Mouse (Mus musculus) heart, postnatal 0 days (tissue): Measurements from ENCODE around the gene Slc16a10. TPM values are rescaled to one million over a fixed set of nuclear protein-coding genes. Genes with fewer than 3 reads are reported as not detected.
A peak's percentile ranks its signal among the peaks of the same experiment; 100 is the strongest.

Experiments
- ATAC-seq: fragments of 200-750 bp; cut with Nextera tagmentation; 2 replicates; pipeline ENCODE4 v1.8.0; 2017; ENCODE audit warnings: low read depth, moderate number of reproducible peaks, moderate library complexity; ENCODE audit not compliant: insufficient read depth
- DNase-seq: peaks from one replicate; pipeline ENCODE4 v3.0.0-alpha.2; 2016; ENCODE audit warnings: low spot score
- H3K27ac ChIP-seq: fragments of 300-500 bp; sonication (generic); 2 replicates; pipeline ENCODE4 v1.5.1; 2014; ENCODE audit warnings: low read depth, mild to moderate bottlenecking
- H3K27me3 ChIP-seq: fragments of 300-500 bp; sonication (generic); 2 replicates; pipeline ENCODE4 v1.6.1; 2014; ENCODE audit warnings: low read length, mixed read lengths; ENCODE audit not compliant: control insufficient read depth, insufficient read depth
- H3K36me3 ChIP-seq: fragments of 300-500 bp; sonication (generic); replicated peaks from 2 replicates; pipeline ENCODE4 v1.6.1; 2014; ENCODE audit warnings: low read length, mixed read lengths; ENCODE audit not compliant: control insufficient read depth, insufficient read depth
- H3K4me1 ChIP-seq: fragments of 300-500 bp; sonication (generic); 2 replicates; pipeline ENCODE4 v1.6.1; 2014; ENCODE audit warnings: antibody characterized with exemption; ENCODE audit not compliant: control insufficient read depth, insufficient read depth
- H3K4me2 ChIP-seq: fragments of 300-500 bp; sonication (generic); 2 replicates; pipeline ENCODE4 v1.6.1; 2014; ENCODE audit warnings: low read depth, mild to moderate bottlenecking, low read length, moderate library complexity
- H3K4me3 ChIP-seq: fragments of 300-500 bp; sonication (generic); 2 replicates; pipeline ENCODE4 v1.5.1; 2014; ENCODE audit warnings: low read depth, low read length
- H3K9ac ChIP-seq: fragments of 300-500 bp; sonication (generic); replicated peaks from 2 replicates; pipeline ENCODE4 v1.6.1; 2014; ENCODE audit warnings: low read depth, low read length, mixed read lengths
- H3K9me3 ChIP-seq: fragments of 300-500 bp; sonication (generic); replicated peaks from 2 replicates; pipeline ENCODE4 v1.6.1; 2016; ENCODE audit warnings: low read length; ENCODE audit not compliant: control insufficient read depth
- CTCF ChIP-seq: IDR thresholded peaks from 2 replicates; pipeline ENCODE4 v1.5.1; 2016; ENCODE audit warnings: antibody characterized with exemption, control low read depth, low read depth
- EP300 ChIP-seq: IDR thresholded peaks from 2 replicates; pipeline ENCODE4 v1.6.1; 2016; ENCODE audit warnings: antibody characterized with exemption, low read depth
- WGBS: fragments of 180-500 bp; shearing (Covaris S2); extraction: QIAGEN DNeasy Blood & Tissue Kit; methylation state at CpG from one replicate; pipeline ENCODE4 v1.1.7; 2014; 5-methylcytosine and 5-hydroxymethylcytosine counted together
- polyA plus RNA-seq: library from polyadenylated mRNA; unstranded; fragments of >200 nt; fragmentation: Nextera tagmentation; extraction: Ambion mirVana; gene quantifications from 2 replicates; pipeline ENCODE4 v1.2.1, GENCODE M21; 2015
- total RNA-seq: library from RNA; depleted of rRNA; stranded (reverse); fragments of >200 nt; gene quantifications from 2 replicates; pipeline ENCODE4 v1.2.3, GENCODE M21; 2014; ENCODE audit warnings: low replicate concordance

The Slc16a10 gene
- total and polyA plus RNA-seq, 2 experiments from 2014 or later = 11.6 to 15.6 TPM

DNA sequence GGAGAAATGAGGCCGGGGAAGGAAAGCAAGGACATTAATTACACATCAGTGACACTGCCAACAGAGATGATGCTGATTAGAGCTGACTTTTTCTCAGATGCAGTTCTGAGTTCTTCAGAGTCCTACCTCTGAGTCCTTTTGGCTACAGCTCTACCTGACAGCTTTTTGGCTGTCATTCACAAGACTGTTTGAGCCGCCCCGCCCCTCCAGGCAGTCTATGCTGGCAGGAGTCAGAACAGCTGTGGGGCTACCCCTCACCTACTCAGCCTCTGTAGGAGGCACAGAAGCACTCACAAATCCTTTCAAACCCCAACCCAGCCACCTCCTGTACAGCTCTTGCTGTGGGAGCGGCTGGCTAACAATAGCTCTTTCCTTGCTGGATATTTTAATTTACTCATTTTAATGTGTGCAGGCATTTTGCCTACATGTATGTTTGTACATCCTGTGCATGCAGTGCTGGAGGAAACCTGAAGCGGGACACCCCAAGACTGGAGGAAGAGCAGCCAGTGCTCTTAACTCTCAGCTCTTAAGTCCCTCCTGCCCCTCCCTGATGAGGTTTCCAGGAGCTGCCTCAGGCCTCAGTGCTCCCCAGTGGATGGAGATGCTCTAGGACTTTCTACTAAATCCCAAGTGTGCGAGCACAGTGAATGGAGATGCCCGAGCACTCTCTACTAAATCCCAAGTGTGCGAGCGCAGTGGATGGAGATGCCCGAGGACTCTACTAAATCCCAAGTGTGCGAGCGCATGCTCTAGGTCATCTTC is 57.5 kb downstream of the Slc16a10 start:
- no peak overlapping the region for H3K27ac ChIP-seq
- no peaks in the 10 kb centered on the region for H3K36me3 ChIP-seq
- no peak overlapping the region for H3K4me2 ChIP-seq
- TF ChIP-seq CTCF (no peak), EP300 (no peak)
- H3K4me3 ChIP-seq = no peak overlapping the region
- H3K9ac ChIP-seq = no peak overlapping the region
- H3K4me1 ChIP-seq = peaks cover 19% of the 10 kb centered on the region
- H3K9me3 ChIP-seq = no peaks in the 10 kb centered on the region
- ATAC-seq (no peak), DNase-seq (peak; percentile 8)
- H3K27me3 ChIP-seq = no peaks in the 10 kb centered on the region
- WGBS = 71% methylated on average over 12 of the region's 12 CpGs

GRCm38 (mm10) chr10:40083556-40083955 is 58.5 kb downstream of the Slc16a10 start:
- 71% methylated on average over 4 of the region's 4 CpGs for WGBS
- Histone ChIP-seq H3K27me3 (no peaks in the 10 kb centered on the region), H3K4me1 (peaks cover 19% of the 10 kb centered on the region), H3K9ac (no peak overlapping the region), H3K9me3 (no peaks in the 10 kb centered on the region), H3K36me3 (no peaks in the 10 kb centered on the region), H3K4me2 (no peak overlapping the region), H3K27ac (no peak overlapping the region), H3K4me3 (no peak overlapping the region)
- DNase-seq (peak; percentile 5), ATAC-seq (no peak)
- TF ChIP-seq CTCF (no peak), EP300 (no peak)

GRCm38 (mm10) chr10:40082668-40083067 is 59.4 kb downstream of the Slc16a10 start:
- H3K4me1 ChIP-seq = peaks cover 20% of the 10 kb centered on the region
- no peak overlapping the region for H3K9ac ChIP-seq
- DNase-seq (peak; percentile 5), ATAC-seq (no peak)
- H3K36me3 ChIP-seq = no peaks in the 10 kb centered on the region
- no peaks in the 10 kb centered on the region for H3K27me3 ChIP-seq
- H3K4me3 ChIP-seq = no peak overlapping the region
- 69% methylated on average over 7 of the region's 7 CpGs for WGBS
- no peak overlapping the region for H3K27ac ChIP-seq
- no peak for TF ChIP-seq CTCF
- no peak for TF ChIP-seq EP300
- H3K9me3 ChIP-seq = no peaks in the 10 kb centered on the region
- H3K4me2 ChIP-seq = no peak overlapping the region

- no peak overlapping the region for H3K4me3 ChIP-seq
- no peak overlapping the region for H3K9ac ChIP-seq
- no peak overlapping the region for H3K27ac ChIP-seq
- no peaks in the 10 kb centered on the region for H3K27me3 ChIP-seq
- peaks cover 24% of the 10 kb centered on the region for H3K4me1 ChIP-seq
- H3K9me3 ChIP-seq = no peaks in the 10 kb centered on the region
- ATAC-seq (no peak), DNase-seq (no peak)
- TF ChIP-seq EP300 (no peak), CTCF (no peak)
- no peak overlapping the region for H3K4me2 ChIP-seq
- 79% methylated on average over 10 of the region's 10 CpGs for WGBS
- H3K36me3 ChIP-seq = 0 out of 2 replicates have a peak, but pooled peaks cover 3% of the 10 kb centered on the region
These were observed 61.5 kb downstream of the Slc16a10 start for GRCm38 (mm10) chr10:40080533-40080932.

- 48% methylated on average over 2 of the region's 2 CpGs for WGBS
- H3K9ac ChIP-seq = no peak overlapping the region
- H3K36me3 ChIP-seq = peaks cover 3% of the 10 kb centered on the region; the same call in 1 of the 2 replicates
- no peak overlapping the region for H3K27ac ChIP-seq
- H3K4me3 ChIP-seq = no peak overlapping the region
- peaks cover 15% of the 10 kb centered on the region for H3K4me1 ChIP-seq
- no peaks in the 10 kb centered on the region for H3K9me3 ChIP-seq
- TF ChIP-seq CTCF (no peak), EP300 (no peak)
- no peaks in the 10 kb centered on the region for H3K27me3 ChIP-seq
- ATAC-seq = no peak
- no peak overlapping the region for H3K4me2 ChIP-seq
- DNase-seq = no peak
These were observed 62.8 kb downstream of the Slc16a10 start for GRCm38 (mm10) chr10:40079256-40079655.

- Histone ChIP-seq H3K4me3 (no peak overlapping the region), H3K9me3 (no peaks in the 10 kb centered on the region), H3K4me1 (peaks cover 11% of the 10 kb centered on the region; the same call in 1 of the 2 replicates), H3K9ac (no peak overlapping the region), H3K36me3 (peaks cover 3% of the 10 kb centered on the region; the same call in 1 of the 2 replicates), H3K4me2 (no peak overlapping the region), H3K27me3 (no peaks in the 10 kb centered on the region), H3K27ac (no peak overlapping the region)
- ATAC-seq (no peak), DNase-seq (no peak)
- no peak for TF ChIP-seq CTCF
- TF ChIP-seq EP300 = no peak
- WGBS = 70% methylated on average over 6 of the region's 6 CpGs
These were observed 64.1 kb downstream of the Slc16a10 start for GRCm38 (mm10) chr10:40077960-40078353.
